Mouse (Mus musculus): ENCODE data around the gene Abca4.

- TF ChIP-seq CTCF (IDR thresholded peaks at IDR 0.05; ENCODE audit: control insufficient read depth, insufficient read depth, low read length), result no peak
- TF ChIP-seq POLR2A (IDR thresholded peaks at IDR 0.05; ENCODE audit: borderline replicate concordance, control insufficient read depth, low read depth, low read length), result no peak
These were observed 161.5 kb downstream of the Abca4 start for GRCm38 (mm10) chr3:122205753-122206152.

Data from bone marrow, adult 2 months (tissue).